Mouse (Mus musculus) myocyte (in vitro differentiated cells): Measurements from ENCODE around the gene Spon1. TPM values are rescaled to one million over a fixed set of nuclear protein-coding genes. Genes with fewer than 3 reads are reported as not detected.
A peak's percentile ranks its signal among the peaks of the same experiment; 100 is the strongest.

Experiments
- H3K27me3 ChIP-seq: one replicate; pipeline ENCODE4 v1.6.1; 2011; ENCODE audit not compliant: control insufficient read depth, insufficient read depth, insufficient read length
- H3K36me3 ChIP-seq: one replicate; pipeline ENCODE4 v1.6.1; 2011; ENCODE audit not compliant: control insufficient read depth, insufficient read depth
- H3K4me2 ChIP-seq: one replicate; pipeline ENCODE4 v1.6.1; 2011; ENCODE audit warnings: low read depth, control low read depth
- H3K4me3 ChIP-seq: one replicate; pipeline ENCODE4 v1.5.1; 2011; ENCODE audit warnings: mild to moderate bottlenecking, control low read depth, moderate library complexity
- H3K79me2 ChIP-seq: one replicate; pipeline ENCODE4 v1.6.1; 2011; ENCODE audit not compliant: control insufficient read depth, insufficient read depth
- H3ac ChIP-seq: one replicate; pipeline ENCODE4 v1.6.1; 2011; ENCODE audit not compliant: control insufficient read depth, insufficient read length
- CEBPB ChIP-seq: IDR thresholded peaks from 2 replicates; pipeline ENCODE4 v1.6.1; 2011; ENCODE audit warnings: mild to moderate bottlenecking, moderate library complexity; ENCODE audit not compliant: poor library complexity, insufficient read depth, severe bottlenecking
- E2F4 ChIP-seq: IDR thresholded peaks from one replicate; pipeline ENCODE4 v1.6.1; 2011; ENCODE audit warnings: mild to moderate bottlenecking, control low read depth, moderate library complexity; ENCODE audit not compliant: insufficient read depth
- MAX ChIP-seq: IDR thresholded peaks from one replicate; pipeline ENCODE4 v1.6.1; 2011; ENCODE audit warnings: low read depth, mild to moderate bottlenecking, control low read depth
- MYOD1 ChIP-seq, 3 experiments: IDR thresholded peaks; one replicate each; pipeline ENCODE4 v1.6.1; 2011; ENCODE audit warnings: control low read depth in 2 of 3, low read depth in 2 of 3, mild to moderate bottlenecking in 2 of 3, moderate library complexity in 1 of 3; ENCODE audit not compliant: insufficient read length in 2 of 3, control insufficient read depth in 1 of 3
- MYOG ChIP-seq, 3 experiments: IDR thresholded peaks; one replicate each; pipeline ENCODE4 v1.6.1; 2011; ENCODE audit warnings: control low read depth in 2 of 3, low read depth in 2 of 3, mild to moderate bottlenecking in 2 of 3; ENCODE audit not compliant: insufficient read length in 2 of 3, control insufficient read depth in 1 of 3, insufficient read depth in 1 of 3
- POLR2A ChIP-seq: IDR thresholded peaks from one replicate; pipeline ENCODE4 v1.6.1; 2011; ENCODE audit warnings: low read depth, mild to moderate bottlenecking, control low read depth, moderate library complexity; ENCODE audit not compliant: insufficient read length
- POLR2AphosphoS2 ChIP-seq: IDR thresholded peaks from one replicate; pipeline ENCODE4 v1.6.1; 2011; ENCODE audit warnings: low read depth, control low read depth; ENCODE audit not compliant: insufficient read length
- REST ChIP-seq: IDR thresholded peaks from one replicate; pipeline ENCODE4 v1.6.1; 2011; ENCODE audit warnings: mild to moderate bottlenecking, control low read depth, moderate library complexity; ENCODE audit not compliant: insufficient read depth, insufficient read length
- SRF ChIP-seq: IDR thresholded peaks from one replicate; pipeline ENCODE4 v1.6.1; 2011; ENCODE audit warnings: low read depth; ENCODE audit not compliant: control insufficient read depth, insufficient read length
- TCF12 ChIP-seq: IDR thresholded peaks from one replicate; pipeline ENCODE4 v1.6.1; 2011; ENCODE audit warnings: mild to moderate bottlenecking, control low read depth; ENCODE audit not compliant: poor library complexity, insufficient read depth, severe bottlenecking
- TCF3 ChIP-seq: IDR thresholded peaks from one replicate; pipeline ENCODE4 v1.6.1; 2011; ENCODE audit warnings: low read depth, control low read depth; ENCODE audit not compliant: insufficient read length
- USF1 ChIP-seq: IDR thresholded peaks from one replicate; pipeline ENCODE4 v1.6.1; 2011; ENCODE audit warnings: low read depth, mild to moderate bottlenecking, control low read depth, moderate library complexity
- polyA plus RNA-seq: library from polyadenylated mRNA; unstranded; fragments of >200 nt; fragmentation: generic; extraction: Trizol; gene quantifications from one replicate; pipeline ENCODE4 v1.2.1, GENCODE M21; 2012; ENCODE audit warnings: missing spikeins

The Spon1 gene
- polyA plus RNA-seq, 1 experiment, result 0.04 TPM

DNA sequence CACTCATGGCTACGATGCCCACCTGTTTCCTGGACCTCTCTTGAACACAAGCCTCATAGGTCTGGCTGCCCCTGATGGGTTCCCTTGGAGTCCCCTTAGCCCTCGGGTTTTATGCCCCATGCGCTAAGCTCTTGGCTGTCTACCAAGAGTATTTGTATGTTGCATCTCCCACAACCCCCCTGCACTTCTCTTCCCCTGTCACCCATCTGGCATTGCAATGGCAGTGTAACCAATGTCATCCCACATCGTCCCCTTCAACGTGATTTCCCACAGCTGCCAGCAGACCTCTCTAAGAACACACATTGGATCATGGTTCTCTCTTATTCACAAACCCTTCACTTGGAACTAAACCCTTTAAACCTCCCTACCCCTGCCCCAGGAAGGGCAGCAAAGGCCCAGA, 239.7 kb downstream of the Spon1 start:
- H3K27me3 ChIP-seq, result peaks cover 24% of the 10 kb centered on the region
- no peak overlapping the region for H3ac ChIP-seq
- no peaks in the 10 kb centered on the region for H3K36me3 ChIP-seq
- H3K79me2 ChIP-seq, result no peaks in the 10 kb centered on the region
- no peak overlapping the region for H3K4me3 ChIP-seq
- H3K4me2 ChIP-seq, result no peak overlapping the region
- TF ChIP-seq MYOD1 (IDR thresholded peaks at IDR 0.05; ENCODE audit: control insufficient read depth in 1 of 3, insufficient read length in 2 of 3, low read depth in 2 of 3) (no peak), USF1 (no peak), MAX (no peak), CEBPB (no peak), E2F4 (no peak), REST (no peak), SRF (no peak), TCF12 (no peak), MYOG (IDR thresholded peaks at IDR 0.05; ENCODE audit: control insufficient read depth in 1 of 3, insufficient read depth in 1 of 3, insufficient read length in 2 of 3, low read depth in 2 of 3) (no peak), POLR2AphosphoS2 (no peak), POLR2A (no peak), TCF3 (no peak)

DNA sequence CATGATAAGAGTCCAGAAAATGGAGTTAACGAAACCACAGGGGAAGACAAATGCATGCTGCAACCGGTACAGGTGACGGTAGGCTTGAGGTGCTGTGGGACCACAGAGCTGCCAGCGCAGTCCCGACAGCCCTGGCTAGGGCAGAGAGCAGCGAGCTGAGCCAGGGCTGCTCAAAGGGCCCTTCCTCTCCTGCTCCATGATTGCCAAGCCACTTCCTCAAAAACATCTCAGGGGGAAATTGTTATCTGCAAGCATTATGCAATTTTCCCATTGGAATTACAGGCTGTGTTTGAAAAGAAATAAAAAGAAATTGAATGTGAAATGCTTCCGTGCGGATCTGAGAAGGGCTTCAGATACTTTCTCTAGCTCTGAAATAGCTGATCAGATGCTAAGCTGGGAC, 240.7 kb downstream of the Spon1 start:
- Histone ChIP-seq H3K79me2 (no peaks in the 10 kb centered on the region), H3K27me3 (peaks cover 24% of the 10 kb centered on the region)

DNA sequence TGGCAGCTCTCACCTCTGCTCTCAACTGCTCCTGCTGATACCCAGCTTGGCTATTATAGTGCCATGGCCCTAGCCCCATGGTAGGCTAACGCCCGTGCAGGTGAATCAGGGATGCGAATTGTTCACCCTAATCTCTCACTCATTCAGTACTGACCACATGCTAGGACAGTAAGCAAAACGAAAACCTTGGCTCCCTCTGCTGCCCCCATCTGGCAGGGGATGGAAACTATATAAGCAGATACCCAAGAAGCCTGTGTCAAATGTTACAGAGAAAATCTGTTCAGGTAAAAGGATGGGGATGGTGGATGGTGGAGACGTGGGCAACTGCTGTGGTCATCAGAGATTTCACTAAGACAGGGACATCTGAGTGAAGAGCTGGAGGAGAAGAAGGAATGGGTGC, 241.8 kb downstream of the Spon1 start:
- TF ChIP-seq CEBPB, result no peak
- no peak for TF ChIP-seq E2F4
- no peak for TF ChIP-seq TCF3
- no peak for TF ChIP-seq MYOG (IDR thresholded peaks at IDR 0.05; ENCODE audit: control insufficient read depth in 1 of 3, insufficient read depth in 1 of 3, insufficient read length in 2 of 3, low read depth in 2 of 3)
- no peak for TF ChIP-seq POLR2AphosphoS2
- TF ChIP-seq POLR2A, result no peak
- no peak for TF ChIP-seq USF1
- H3K4me2 ChIP-seq, result no peak overlapping the region
- H3K27me3 ChIP-seq, result peaks cover 24% of the 10 kb centered on the region
- no peak overlapping the region for H3ac ChIP-seq
- no peaks in the 10 kb centered on the region for H3K79me2 ChIP-seq
- no peak overlapping the region for H3K4me3 ChIP-seq
- H3K36me3 ChIP-seq, result no peaks in the 10 kb centered on the region

More for the DNA sequence above, 240.7 kb downstream of the Spon1 start:
- Histone ChIP-seq H3K4me2 (no peak overlapping the region), H3K4me3 (no peak overlapping the region), H3ac (no peak overlapping the region), H3K36me3 (no peaks in the 10 kb centered on the region)
- no peak for TF ChIP-seq POLR2A
- TF ChIP-seq TCF3, result no peak
- no peak for TF ChIP-seq CEBPB
- no peak for TF ChIP-seq MYOG (IDR thresholded peaks at IDR 0.05; ENCODE audit: control insufficient read depth in 1 of 3, insufficient read depth in 1 of 3, insufficient read length in 2 of 3, low read depth in 2 of 3)
- no peak for TF ChIP-seq E2F4
- TF ChIP-seq TCF12, result no peak
- no peak for TF ChIP-seq USF1
- no peak for TF ChIP-seq POLR2AphosphoS2
- TF ChIP-seq MYOD1 (IDR thresholded peaks at IDR 0.05; ENCODE audit: control insufficient read depth in 1 of 3, insufficient read length in 2 of 3, low read depth in 2 of 3), result no peak
- no peak for TF ChIP-seq REST
- TF ChIP-seq SRF, result no peak
- no peak for TF ChIP-seq MAX

DNA sequence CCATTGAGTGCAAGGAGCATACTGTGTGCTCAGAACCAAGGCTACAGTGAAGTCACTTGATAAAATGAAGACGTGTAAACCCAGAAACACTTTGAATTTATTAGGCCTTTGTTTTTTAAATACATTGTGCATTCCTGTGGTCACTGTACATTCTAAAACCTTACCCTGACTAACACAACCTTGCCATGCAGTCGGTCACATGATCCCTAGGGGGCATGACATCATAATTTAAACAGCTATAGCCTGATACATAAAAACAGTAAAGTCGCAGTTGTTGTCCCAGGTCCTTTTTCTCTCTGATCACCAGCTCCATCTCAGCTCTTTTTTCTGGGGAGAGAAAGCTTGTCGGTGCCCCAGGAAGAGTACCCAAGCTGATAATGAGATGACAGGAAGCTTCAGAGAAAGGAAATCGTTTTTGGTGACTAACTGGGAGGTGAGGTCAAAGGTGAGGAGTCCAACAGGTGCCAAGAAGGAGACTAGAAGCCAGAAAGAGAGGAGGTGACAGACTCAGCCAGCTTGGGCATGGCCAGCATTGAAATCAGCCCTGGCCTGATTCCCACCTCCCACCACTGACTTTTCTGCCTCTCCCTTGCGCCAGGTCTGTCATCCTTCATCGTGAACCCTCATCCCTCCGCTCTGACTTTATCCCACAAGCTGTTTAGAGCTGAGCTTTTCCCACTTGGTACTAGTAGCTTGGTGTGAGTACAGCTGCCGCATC, 246.1 kb downstream of the Spon1 start:
- Histone ChIP-seq H3K36me3 (no peaks in the 10 kb centered on the region), H3K4me2 (no peak overlapping the region), H3K4me3 (no peak overlapping the region), H3ac (no peak overlapping the region), H3K79me2 (no peaks in the 10 kb centered on the region), H3K27me3 (no peaks in the 10 kb centered on the region)
- TF ChIP-seq POLR2AphosphoS2 (no peak), MAX (no peak), POLR2A (no peak), USF1 (peak; percentile 58), CEBPB (no peak), E2F4 (no peak)

DNA sequence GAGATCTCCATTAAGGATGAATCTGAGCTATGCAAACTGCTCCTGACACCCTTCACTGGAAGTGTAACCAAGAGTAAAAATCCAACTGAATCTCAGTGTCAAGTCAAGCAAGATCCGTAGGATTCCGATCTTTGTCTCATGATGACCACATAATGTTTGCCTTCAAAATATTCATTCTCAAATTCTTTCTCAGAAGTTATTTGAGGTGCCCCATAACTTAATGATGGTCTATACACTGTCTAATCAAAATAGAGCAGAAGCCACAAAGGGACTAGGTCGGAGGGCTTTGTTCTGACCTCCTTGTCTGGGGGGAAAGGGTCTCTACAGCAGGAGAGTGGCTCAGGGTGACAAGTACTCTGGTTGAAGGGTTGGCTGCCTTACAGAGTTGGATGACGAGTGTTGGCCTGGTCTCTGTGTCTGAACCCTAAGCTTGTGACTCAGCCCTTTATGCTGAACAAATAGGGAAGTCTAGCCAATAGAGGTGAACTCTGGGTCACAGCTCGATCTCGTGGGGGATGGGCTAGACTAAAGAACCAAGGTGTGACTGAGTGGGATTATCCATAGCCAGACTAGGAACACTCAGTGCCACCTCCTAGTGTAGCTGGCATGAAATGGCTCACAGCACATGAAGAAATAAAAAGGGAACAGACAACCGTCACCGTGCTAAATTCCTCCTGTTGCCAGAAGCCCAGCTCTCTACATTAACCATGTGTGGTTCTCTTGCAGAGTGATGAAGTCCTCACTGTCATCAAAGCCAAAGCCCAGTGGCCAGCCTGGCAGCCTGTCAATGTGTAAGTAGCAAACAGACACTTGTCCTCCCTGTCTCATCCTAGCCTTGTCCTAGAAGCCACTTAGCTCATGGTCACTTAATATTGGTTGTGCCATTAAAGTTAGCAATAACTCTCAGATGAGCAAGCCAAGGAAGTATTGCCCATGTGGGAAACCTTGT, 250.5 kb downstream of the Spon1 start:
- peaks cover 5% of the 10 kb centered on the region for H3K27me3 ChIP-seq
- no peaks in the 10 kb centered on the region for H3K36me3 ChIP-seq
- H3ac ChIP-seq, result no peak overlapping the region
- H3K79me2 ChIP-seq, result no peaks in the 10 kb centered on the region
- H3K4me3 ChIP-seq, result no peak overlapping the region
- no peak overlapping the region for H3K4me2 ChIP-seq
- TF ChIP-seq SRF, result no peak
- no peak for TF ChIP-seq E2F4
- TF ChIP-seq POLR2AphosphoS2, result no peak
- no peak for TF ChIP-seq TCF12
- TF ChIP-seq MAX, result no peak
- no peak for TF ChIP-seq POLR2A
- no peak for TF ChIP-seq MYOG (IDR thresholded peaks at IDR 0.05; ENCODE audit: control insufficient read depth in 1 of 3, insufficient read depth in 1 of 3, insufficient read length in 2 of 3, low read depth in 2 of 3)
- TF ChIP-seq USF1, result no peak
